Mouse (Mus musculus) kidney, postnatal 0 days (tissue): ENCODE measurements at regions not wholly inside any gene's neighbourhood (a gene's known extent, or its start where the extent isn't known, plus 50 kb on each side); places are given as distances from the start of the nearest gene placed in this dataset.

Experiments
- ATAC-seq: fragments of 200-750 bp; cut with Nextera tagmentation; replicated peaks from 2 replicates; pipeline ENCODE4 v1.8.0; 2017; ENCODE audit warnings: low read depth, moderate number of reproducible peaks, moderate TSS enrichment, moderate library complexity; ENCODE audit not compliant: low FRiP score
- DNase-seq: peaks from one replicate; pipeline ENCODE4 v3.0.0-alpha.2; 2016; ENCODE audit warnings: low spot score
- H3K27ac ChIP-seq: fragments of 300-500 bp; sonication (generic); 2 replicates; pipeline ENCODE4 v1.5.1; 2014; ENCODE audit warnings: mild to moderate bottlenecking
- H3K27me3 ChIP-seq: fragments of 300-500 bp; sonication (generic); 2 replicates; pipeline ENCODE4 v1.6.1; 2014; ENCODE audit warnings: low read length, mixed read lengths; ENCODE audit not compliant: insufficient read depth
- H3K36me3 ChIP-seq: fragments of 300-500 bp; sonication (generic); 2 replicates; pipeline ENCODE4 v1.6.1; 2014; ENCODE audit warnings: low read length, mixed read lengths; ENCODE audit not compliant: insufficient read depth
- H3K4me1 ChIP-seq: fragments of 300-500 bp; sonication (generic); replicated peaks from 2 replicates; pipeline ENCODE4 v1.6.1; 2014; ENCODE audit warnings: antibody characterized with exemption, low read length, mixed read lengths; ENCODE audit not compliant: insufficient read depth
- H3K4me2 ChIP-seq: fragments of 300-500 bp; sonication (generic); 2 replicates; pipeline ENCODE4 v1.6.1; 2014; ENCODE audit warnings: mild to moderate bottlenecking, low read length, moderate library complexity, mixed read lengths
- H3K4me3 ChIP-seq: fragments of 300-500 bp; sonication (generic); replicated peaks from 2 replicates; pipeline ENCODE4 v1.5.1; 2014; ENCODE audit warnings: low read depth, low read length
- H3K9ac ChIP-seq: fragments of 300-500 bp; sonication (generic); 2 replicates; pipeline ENCODE4 v1.6.1; 2014; ENCODE audit warnings: low read depth, low read length
- H3K9me3 ChIP-seq: fragments of 300-500 bp; sonication (generic); replicated peaks from 2 replicates; pipeline ENCODE4 v1.6.1; 2016; ENCODE audit warnings: low read length, inconsistent platforms, mixed read lengths
- CTCF ChIP-seq: IDR thresholded peaks from 2 replicates; pipeline ENCODE4 v1.5.1; 2016; ENCODE audit warnings: antibody characterized with exemption, low read depth, mild to moderate bottlenecking, moderate library complexity
- WGBS: fragments of 180-500 bp; shearing (Covaris S2); extraction: QIAGEN DNeasy Blood & Tissue Kit; methylation state at CpG from one replicate; pipeline ENCODE4 v1.1.7; 2014; 5-methylcytosine and 5-hydroxymethylcytosine counted together

GRCm38 (mm10) chr11:20941546-20941945, 110.7 kb upstream of the Lgalsl start:
- Histone ChIP-seq H3K36me3 (no peaks in the 10 kb centered on the region), H3K9me3 (no peaks in the 10 kb centered on the region), H3K9ac (no peak overlapping the region), H3K4me3 (no peak overlapping the region), H3K27ac (no peak overlapping the region), H3K4me1 (no peaks in the 10 kb centered on the region), H3K27me3 (no peaks in the 10 kb centered on the region), H3K4me2 (no peak overlapping the region)
- ATAC-seq (no peak), DNase-seq (no peak)
- TF ChIP-seq CTCF, result no peak
- WGBS, result 76% methylated on average over 4 of the region's 4 CpGs

- Histone ChIP-seq H3K27me3 (no peaks in the 10 kb centered on the region), H3K36me3 (no peaks in the 10 kb centered on the region), H3K4me3 (no peak overlapping the region), H3K9ac (no peak overlapping the region), H3K9me3 (no peaks in the 10 kb centered on the region), H3K27ac (peak overlapping the region; percentile 62), H3K4me2 (no peak overlapping the region), H3K4me1 (peaks cover 7% of the 10 kb centered on the region)
- ATAC-seq (peak; percentile 71; the same call in 1 of the 2 replicates), DNase-seq (peak; percentile 31)
- TF ChIP-seq CTCF, result no peak
- 53% methylated on average over 8 of the region's 8 CpGs for WGBS
Observed at GRCm38 (mm10) chr11:20955561-20955960, 124.7 kb upstream of the Lgalsl start.

- H3K4me1 ChIP-seq, result peaks cover 7% of the 10 kb centered on the region
- no peaks in the 10 kb centered on the region for H3K36me3 ChIP-seq
- H3K27me3 ChIP-seq, result no peaks in the 10 kb centered on the region
- 0 out of 2 replicates have a peak overlapping the region, but pooled peaks have one; percentile 37 for H3K9ac ChIP-seq
- TF ChIP-seq CTCF, result no peak
- no peaks in the 10 kb centered on the region for H3K9me3 ChIP-seq
- ATAC-seq, result no peak
- peak; percentile 12 for DNase-seq
- H3K4me3 ChIP-seq, result no peak overlapping the region
- H3K4me2 ChIP-seq, result 0 out of 2 replicates have a peak overlapping the region, but pooled peaks have one; percentile 13
- peak overlapping the region; percentile 72 for H3K27ac ChIP-seq
- 43% methylated on average over 2 of the region's 2 CpGs for WGBS
Observed at GRCm38 (mm10) chr11:20957766-20958165, 126.9 kb upstream of the Lgalsl start.

GRCm38 (mm10) chr11:20958233-20958632, 127.4 kb upstream of the Lgalsl start:
- Histone ChIP-seq H3K9ac (0 out of 2 replicates have a peak overlapping the region, but pooled peaks have one; percentile 37), H3K4me1 (peaks cover 7% of the 10 kb centered on the region), H3K4me2 (0 out of 2 replicates have a peak overlapping the region, but pooled peaks have one; percentile 13), H3K4me3 (no peak overlapping the region), H3K27me3 (no peaks in the 10 kb centered on the region), H3K36me3 (no peaks in the 10 kb centered on the region), H3K9me3 (no peaks in the 10 kb centered on the region), H3K27ac (peak overlapping the region; percentile 72)
- peak; percentile 70 for DNase-seq
- 4% methylated on average over 5 of the region's 5 CpGs for WGBS
- ATAC-seq, result no peak; the same call in 1 of the 2 replicates
- TF ChIP-seq CTCF, result no peak

- no peak for TF ChIP-seq CTCF
- ATAC-seq, result no peak
- WGBS, result 49% methylated on average over 2 of the region's 2 CpGs
Observed at GRCm38 (mm10) chr11:20960066-20960465, 129.2 kb upstream of the Lgalsl start.

GRCm38 (mm10) chr11:20960750-20961149, 129.9 kb upstream of the Lgalsl start:
- no peak for ATAC-seq
- 50% methylated on average over 5 of the region's 5 CpGs for WGBS
- peaks cover 2% of the 10 kb centered on the region for H3K4me1 ChIP-seq

More at GRCm38 (mm10) chr11:20960066-20960465, 129.2 kb upstream of the Lgalsl start:
- Histone ChIP-seq H3K4me1 (peaks cover 7% of the 10 kb centered on the region), H3K9me3 (no peaks in the 10 kb centered on the region), H3K27ac (no peak overlapping the region), H3K27me3 (no peaks in the 10 kb centered on the region), H3K4me2 (no peak overlapping the region), H3K4me3 (no peak overlapping the region), H3K9ac (no peak overlapping the region), H3K36me3 (no peaks in the 10 kb centered on the region)
- no peak for DNase-seq

GRCm38 (mm10) chr11:20961626-20962025, 129.5 kb upstream of the Peli1 start:
- Histone ChIP-seq H3K9ac (no peak overlapping the region), H3K36me3 (no peaks in the 10 kb centered on the region), H3K4me2 (no peak overlapping the region), H3K27me3 (no peaks in the 10 kb centered on the region), H3K9me3 (no peaks in the 10 kb centered on the region), H3K4me1 (no peaks in the 10 kb centered on the region; the same call in 1 of the 2 replicates), H3K4me3 (no peak overlapping the region), H3K27ac (no peak overlapping the region)
- 83% methylated on average over 2 of the region's 2 CpGs for WGBS
- ATAC-seq, result no peak
- no peak for TF ChIP-seq CTCF
- no peak for DNase-seq

More at GRCm38 (mm10) chr11:20960750-20961149, 129.9 kb upstream of the Lgalsl start:
- TF ChIP-seq CTCF, result no peak
- Histone ChIP-seq H3K9ac (no peak overlapping the region), H3K4me2 (no peak overlapping the region), H3K4me3 (no peak overlapping the region), H3K36me3 (no peaks in the 10 kb centered on the region), H3K9me3 (no peaks in the 10 kb centered on the region), H3K27ac (no peak overlapping the region), H3K27me3 (no peaks in the 10 kb centered on the region)
- no peak for DNase-seq
